Mouse (Mus musculus) right cerebral cortex, postnatal 4 days (tissue): ENCODE results near the gene Ism1.
A peak's percentile ranks its signal among the peaks of the same experiment; 100 is the strongest.

ENCODE experiments used
- DNase-seq: peaks from one replicate; pipeline ENCODE4 v3.0.0-alpha.2; 2022

Gene Ism1

DNA sequence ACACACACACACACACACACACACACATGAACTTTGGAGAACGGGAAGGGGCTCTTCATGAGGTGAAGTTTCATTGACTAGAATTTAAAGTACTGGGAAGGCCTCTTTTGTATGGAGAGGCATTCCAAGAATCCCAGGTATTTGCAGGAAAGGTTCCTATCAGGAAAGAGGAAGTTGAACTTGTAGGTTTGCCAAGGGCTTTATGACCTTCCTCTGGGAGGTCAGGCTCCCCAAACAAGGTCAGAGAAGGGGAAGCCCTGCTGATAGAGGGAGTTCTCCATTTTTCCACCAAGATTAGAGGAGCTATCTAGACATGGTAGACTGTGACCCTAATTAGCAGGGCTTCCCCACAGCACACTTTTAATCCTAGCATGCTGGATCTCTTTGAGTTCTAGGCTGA, 39.8 kb downstream of the Ism1 start:
- DNase-seq, result no peak

DNA sequence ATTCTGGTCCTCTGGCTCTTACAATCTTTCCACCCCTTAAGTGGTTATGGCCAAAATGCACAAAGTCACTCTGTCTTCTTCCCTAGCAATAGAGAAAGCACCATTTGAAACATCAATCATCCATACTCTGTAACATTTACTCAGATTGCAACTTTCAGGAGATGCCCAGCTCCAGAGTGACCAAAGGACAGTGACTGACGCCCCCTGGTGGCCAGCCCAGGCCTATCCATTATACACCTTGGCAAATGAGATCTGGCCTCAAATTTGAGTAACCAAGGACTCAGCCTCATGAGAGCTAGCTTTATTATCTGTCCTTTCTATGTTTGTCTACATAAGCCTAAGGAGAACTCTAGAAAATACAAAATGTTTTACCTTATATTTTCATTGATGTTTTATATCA, 44.7 kb downstream of the Ism1 start:
- DNase-seq, result peak; percentile 61

DNA sequence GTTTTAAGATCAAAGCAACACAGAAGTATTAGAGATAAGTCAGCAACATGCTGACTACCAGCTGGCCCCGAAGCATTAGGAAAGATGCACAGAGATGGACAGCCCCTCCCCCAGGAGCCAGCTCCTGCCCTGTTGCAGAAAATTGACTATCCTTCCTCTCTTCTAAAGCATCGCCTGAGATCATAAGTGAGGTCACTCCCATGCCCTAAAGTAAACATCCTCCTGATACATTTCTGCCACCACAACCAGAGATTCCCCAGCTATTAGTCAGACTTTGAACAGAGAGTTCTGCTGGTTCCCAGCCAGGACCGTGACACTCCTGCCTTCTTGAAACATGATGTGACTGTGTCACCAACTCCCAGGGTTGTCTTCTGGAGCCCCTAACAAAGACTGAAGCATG, 45.3 kb downstream of the Ism1 start:
- no peak for DNase-seq

DNA sequence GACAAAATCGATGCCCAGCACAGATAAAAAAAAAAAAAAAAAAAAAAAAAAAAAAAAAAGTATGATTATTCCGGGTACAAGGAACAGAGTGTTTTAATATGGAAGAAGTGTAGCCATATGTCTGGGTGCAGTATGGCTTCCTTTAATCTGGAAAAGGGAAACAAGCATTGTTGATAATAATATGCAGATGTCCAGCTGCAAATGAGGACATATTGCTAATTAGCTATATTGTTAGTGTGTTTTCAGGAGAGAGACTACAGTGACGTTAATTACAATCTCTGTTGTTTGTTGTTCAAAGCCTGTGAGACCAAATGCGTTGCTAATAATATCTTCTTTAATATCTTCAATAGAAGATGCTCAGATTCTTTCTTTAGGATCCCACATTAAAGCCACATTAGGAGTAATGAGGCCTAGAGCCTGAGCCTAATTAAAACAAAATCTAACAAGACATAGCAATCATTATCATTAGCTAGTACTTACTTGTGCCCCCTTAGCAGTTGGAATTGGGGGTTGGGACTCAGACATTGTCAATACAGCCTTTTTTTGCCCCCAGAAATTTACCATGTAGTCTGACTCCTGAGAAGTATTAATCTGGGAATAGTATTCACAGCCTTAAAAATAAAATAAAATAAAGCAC, 46.3 kb downstream of the Ism1 start:
- no peak for DNase-seq

DNA sequence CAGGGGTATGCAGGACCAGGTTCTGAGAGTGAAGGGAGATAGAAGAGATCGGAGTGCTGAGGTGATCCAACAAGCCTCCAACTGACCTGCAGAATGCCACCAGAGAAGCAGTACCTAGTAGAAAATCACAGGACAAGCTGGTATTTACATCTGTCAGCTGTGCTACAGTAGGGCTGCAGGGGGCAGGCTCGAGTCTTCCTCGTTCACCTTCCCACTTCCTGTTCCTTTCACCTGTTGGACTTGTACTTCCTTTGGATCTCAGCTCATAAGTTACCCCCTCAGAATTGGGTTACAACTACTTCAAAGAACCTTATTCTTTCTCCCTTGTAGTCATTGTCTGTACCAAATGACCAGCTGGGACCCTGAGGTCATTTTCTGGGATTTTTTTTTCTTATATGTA, 47.4 kb downstream of the Ism1 start:
- DNase-seq, result no peak

DNA sequence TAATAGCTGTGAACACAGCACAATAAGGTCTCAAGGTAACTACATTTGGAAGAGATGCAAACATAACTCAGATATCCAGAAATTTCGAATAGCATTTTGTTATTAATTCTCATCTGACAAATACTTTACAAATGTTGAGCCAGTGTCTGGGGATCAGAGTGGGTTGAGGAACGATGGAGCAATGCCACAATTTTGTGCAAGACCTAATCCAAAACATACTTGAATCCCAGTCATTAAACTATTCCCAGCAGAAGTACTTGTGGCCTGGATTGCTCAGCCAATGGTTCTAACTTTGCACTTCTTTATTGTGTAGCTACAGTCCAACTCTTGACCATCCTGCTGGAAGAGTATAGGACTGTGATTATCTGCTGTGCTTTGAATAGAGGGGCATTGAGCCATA, 50.1 kb downstream of the Ism1 start:
- DNase-seq, result no peak

DNA sequence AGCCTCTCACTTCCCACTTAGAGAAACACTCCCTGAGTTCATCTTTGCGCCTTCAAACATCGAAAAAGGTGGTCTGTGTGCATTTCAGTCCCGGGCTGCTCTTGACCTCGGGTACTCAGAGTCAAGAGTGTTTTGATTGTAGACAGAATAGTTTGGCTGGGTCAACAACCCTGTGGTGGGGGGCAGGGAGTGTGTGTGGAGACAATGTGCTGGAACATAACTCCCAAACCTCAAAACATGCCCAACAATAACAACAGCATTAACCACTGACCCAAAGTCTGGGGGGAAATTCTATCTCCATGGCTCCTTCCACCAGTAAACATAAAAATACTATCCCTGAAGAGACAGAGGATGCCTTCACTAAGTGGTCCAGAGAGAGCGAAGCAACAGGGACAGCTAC, 51.4 kb downstream of the Ism1 start:
- no peak for DNase-seq

DNA sequence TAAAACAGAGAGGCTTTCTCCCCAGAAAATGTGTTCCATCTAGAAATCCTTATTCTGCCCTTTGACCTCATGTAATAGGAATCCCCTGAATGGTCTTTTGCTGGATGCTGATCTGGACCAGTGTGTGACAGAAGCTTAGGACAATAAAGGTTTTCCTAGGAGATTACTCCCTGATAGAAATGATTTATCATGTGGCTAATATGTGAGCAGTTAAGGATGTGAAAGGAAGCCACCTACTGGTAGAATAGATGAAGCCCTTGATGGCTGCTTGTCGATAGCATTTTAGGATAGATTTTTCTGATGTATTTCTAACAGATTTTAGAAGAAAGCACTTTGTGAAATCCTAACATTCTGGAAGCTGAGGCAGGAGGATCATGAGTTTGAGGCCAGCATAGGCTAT, 64.4 kb downstream of the Ism1 start:
- DNase-seq, result no peak

DNA sequence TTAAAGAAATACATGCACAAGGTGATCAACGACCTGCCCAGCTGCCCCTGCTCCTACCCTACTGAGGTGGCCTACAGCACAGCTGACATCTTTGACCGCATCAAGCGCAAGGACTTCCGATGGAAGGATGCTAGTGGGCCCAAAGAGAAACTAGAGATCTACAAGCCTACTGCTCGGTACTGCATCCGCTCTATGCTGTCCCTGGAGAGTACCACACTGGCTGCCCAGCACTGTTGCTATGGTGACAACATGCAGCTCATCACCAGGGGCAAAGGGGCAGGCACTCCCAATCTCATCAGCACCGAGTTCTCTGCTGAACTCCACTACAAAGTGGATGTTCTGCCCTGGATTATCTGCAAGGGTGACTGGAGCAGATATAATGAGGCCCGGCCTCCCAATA, 79.0 kb downstream of the Ism1 start:
- DNase-seq, result no peak

DNA sequence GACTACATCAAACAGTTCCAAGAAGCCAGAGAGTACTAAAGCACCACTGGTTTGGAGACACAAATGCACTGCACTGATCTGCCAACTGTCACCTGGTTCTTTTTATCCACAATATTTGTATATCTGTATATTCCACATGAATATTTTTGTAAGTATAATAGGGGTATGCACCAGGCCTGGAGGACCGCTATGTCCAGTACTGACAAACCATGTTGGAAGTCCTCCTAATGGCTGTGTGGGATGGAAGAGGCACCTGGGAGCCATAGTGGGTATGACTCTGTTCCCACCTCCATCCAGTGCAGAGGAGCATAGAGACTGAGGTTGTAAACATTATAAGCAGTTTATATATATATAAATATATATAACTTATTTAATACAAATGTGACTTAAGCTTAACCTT, 79.5 kb downstream of the Ism1 start:
- no peak for DNase-seq

DNA sequence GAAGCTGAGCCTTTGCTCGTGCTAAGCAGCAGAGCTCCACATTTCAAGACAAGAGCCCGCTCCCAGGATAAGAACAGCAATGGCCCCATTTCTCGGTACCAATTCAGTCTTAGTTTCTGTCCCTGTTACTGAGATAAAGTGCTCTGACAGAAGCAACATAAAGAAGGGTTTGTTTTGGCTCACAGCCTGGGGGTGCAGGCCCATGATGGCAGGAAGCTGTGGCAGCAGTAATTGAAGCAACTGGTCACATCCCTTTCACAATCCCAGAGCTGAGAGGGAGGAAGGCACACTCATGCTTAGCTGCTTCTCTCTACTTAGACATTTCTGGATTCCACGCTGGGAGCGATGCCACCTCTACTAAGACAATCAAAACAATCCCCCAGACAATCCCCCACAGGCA, 86.4 kb downstream of the Ism1 start:
- DNase-seq, result no peak

DNA sequence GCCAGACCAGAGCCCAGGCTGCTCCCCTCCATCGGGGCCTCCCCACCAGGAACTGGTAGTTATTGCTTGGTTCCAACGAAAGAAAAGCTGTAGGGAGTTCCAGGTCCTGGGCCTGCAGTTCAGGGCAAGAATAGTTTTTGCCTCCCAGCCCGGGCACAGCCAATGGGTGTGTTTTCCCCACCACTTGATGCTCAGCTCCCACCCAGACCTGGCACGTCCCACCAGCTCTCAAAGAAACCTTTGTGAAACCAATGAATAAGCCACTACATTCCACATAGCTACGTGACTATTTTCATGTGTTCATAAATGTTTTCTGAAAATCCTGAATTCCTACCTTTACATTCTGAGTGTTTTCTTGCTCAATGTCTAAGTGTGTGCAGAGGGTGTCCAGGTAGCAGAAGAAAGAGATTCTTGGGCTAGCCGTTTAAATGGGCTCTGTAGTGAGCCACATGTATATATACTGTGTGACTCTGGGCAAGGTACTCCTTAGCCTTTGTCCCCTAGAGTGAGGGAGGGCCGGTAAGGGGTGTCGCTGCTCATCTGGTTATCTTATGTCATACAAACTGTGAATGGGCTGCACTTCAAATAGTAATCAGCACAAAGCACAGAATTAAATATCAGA, 97.1 kb downstream of the Ism1 start:
- DNase-seq, result no peak

DNA sequence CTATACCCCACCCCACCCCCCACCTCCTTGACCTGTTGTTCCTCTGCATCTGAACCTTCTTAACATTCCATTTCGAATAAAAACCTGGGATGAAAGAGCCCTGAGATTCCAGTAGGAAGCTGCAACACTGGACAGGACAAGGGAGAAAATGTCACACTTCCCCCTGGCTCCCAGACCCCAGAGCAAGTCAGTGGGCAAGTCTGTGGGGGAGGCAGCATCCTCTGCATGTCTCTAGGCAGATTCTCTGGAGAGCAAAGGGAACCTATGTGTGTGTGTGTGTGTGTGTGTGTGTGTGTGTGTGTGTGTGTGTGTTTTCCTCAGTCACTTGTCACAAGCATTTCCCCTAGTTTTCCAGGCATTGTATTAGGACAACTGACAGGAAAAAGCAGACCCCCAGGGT, 98.7 kb downstream of the Ism1 start:
- DNase-seq, result no peak

DNA sequence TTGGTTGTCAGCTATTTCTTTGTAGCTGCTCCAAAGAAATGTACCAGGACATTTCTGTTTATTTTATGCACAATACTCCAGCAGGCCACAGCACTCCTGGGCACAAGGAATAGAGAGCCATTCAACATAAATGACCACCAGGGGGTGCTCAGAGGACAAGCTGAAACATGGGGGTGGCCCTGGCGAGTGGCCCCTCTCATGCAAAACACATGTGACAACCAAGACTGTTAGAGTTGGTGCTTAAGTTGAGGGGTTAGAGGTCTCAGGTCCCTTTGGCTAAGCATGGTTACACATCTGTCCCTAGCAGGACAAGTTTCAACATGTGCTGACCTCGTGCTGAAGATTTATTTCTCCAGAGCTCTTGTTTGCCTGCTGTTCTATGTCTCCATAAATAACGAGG, 100.3 kb downstream of the Ism1 start:
- DNase-seq, result no peak

DNA sequence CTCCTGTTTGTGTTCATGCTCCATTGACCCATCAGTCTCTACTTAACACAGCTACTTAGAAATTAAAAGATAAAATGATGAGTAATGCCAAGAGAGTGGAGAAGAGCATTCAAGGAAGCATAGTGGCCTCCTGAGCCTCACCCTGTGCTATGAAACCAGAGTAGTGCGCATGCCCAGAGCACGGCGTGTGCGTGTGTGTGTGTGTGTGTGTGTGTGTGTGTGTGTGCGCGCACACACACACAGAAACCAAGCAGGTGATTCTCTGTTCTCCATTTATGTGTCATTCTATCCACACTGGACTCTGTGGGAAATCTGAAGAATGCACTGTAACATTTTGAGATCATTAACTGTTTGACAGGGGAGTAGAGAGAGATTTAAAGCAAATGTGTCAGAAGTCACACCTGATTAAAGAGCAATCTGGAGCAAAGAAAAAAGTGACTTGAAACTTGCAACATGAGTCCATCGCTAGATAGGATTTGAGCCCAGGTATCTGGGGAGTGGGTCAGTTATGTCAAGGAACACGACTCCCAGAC, 105.4 kb downstream of the Ism1 start:
- no peak for DNase-seq

DNA sequence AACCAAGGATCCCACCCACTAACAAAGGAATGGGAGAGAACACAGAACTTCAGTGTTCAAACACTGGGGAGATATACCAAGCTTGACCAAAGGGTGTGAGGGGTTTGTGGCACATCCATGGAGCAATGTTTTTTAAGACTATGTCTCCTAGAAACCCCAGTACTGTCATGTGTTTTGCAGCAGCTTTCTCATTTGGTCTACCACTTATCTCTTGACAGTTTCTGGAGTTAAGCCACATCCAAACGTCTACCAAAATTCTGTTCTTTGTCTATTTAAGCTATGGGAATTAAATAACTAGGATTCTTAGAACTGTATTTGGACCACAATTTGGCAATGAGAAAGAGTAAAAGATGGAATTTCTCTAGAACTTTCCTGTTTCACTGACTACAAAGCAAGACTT, 106.5 kb downstream of the Ism1 start:
- DNase-seq, result no peak

DNA sequence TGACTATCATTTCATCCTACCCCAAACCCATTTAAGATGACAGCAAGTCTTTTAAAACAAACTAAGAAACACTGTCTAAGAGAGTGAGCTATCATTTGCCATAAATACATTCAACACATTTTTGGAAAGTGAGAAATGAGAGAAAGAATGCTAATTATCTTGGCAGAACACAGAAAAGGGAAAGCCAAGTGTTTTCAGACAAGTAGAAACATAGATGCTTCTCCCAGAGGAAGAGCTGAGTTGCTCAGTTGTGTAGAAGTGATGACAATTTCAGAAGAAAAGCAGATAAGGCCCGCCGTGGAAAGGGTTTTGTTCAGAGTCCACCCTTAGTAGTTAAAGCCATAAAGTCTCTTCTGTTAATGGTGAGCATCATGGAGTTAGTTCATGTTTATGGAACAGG, 107.0 kb downstream of the Ism1 start:
- no peak for DNase-seq

DNA sequence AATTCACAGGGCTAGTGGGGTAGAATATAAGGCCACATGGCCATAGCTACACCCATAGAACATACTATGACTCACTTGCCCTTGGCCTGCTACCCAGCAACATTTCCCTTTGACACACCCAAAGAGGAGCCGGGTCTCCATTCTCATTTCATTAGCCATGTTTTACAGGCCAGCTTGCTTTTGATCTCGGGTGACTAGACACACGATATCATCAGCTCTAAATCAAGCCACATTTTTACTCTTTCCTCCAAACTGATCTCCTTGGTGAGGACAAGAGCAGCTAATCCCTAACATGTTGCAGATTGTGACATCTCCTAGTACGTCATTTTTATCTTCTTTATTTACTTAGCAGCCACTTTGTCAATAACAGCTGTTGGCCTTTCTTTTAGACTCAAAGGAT, 110.7 kb downstream of the Ism1 start:
- no peak for DNase-seq

DNA sequence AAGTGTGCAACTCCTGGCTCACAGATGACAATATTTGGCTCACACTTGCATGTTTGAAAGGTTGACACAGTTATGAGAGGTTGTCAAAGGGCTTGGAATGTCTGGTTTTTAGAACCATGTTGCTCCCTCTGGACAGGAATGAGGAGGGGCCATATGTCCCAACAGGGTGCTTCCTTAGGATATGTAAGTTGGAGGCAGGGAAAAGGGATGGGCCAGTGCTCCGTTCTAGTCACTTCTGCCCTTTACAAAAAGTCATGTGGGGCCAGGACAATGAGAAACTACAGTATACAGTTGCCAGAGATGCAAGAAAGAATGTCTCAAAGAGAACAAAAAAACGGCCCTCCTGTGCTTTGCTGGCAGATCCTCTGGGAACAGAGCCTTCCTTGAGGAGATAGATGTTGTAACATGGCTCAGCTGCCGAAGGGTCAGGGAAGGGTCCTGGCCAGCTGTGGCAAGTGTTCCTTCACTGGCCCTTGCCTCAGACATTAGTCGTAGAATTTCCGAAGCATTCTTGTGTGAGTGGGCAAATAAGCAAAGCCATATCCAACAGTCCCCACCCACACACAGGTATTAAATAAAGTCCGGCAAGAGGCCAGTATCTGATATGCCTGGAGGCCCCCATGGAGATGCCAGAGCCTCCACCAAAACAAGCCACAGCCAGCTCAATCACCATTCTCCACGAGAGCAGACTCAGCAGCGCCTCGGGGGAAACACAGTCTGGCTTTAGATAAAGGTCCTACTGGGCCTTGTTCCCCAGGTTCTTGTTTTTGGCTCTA, 114.6 kb downstream of the Ism1 start:
- no peak for DNase-seq

DNA sequence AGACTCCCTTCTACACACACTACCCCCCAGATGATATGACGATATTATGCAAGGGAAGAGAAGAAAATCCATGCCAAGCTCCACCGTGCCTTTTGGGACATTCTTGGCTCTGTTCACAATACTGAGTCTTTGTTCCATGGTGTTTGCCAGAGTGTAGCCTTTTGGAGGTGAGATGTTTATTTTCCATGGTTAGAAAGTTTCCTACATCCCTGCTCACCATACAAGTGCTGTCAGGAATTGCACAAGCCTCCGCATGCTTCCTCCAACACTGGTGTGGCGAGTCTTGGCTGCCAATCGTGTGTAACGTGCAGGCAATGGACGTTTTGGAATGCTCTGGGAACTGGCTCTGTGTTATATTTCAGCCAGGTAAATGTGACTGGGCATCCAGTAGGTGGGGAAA, 126.1 kb downstream of the Ism1 start:
- DNase-seq, result no peak

DNA sequence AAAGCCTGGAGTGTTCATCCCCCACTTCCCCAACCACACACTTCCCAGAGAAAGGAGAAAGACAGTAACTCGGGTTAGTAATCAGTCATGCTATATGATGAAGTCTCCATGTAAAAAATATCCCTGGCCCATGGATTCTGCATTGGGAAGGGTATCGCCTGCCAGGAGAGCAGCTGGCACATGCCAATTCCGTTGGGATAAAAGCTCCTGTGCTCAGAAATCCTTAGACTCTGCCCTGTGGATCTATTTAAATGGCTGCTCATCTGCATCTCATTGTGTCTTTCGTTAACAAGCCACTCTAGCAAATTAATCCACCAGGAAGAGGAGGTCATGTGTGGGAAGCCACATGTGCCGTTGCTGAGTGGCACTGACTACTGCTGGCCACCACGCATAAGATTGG, 129.9 kb downstream of the Ism1 start:
- no peak for DNase-seq
